Mouse (Mus musculus) activated CD4-positive, CD25-positive, alpha-beta regulatory T cell, adult 9 weeks (primary cell): ENCODE data around the gene Lysmd3. TPM values are rescaled to one million over a fixed set of nuclear protein-coding genes. Genes with fewer than 3 reads are reported as not detected.

Experiments used
- polyA plus RNA-seq: library from polyadenylated mRNA; unstranded; fragments of 100-300 nt; shearing (Covaris generic); gene quantifications from one replicate; pipeline ENCODE4 v1.2.1, GENCODE M21; 2017

Gene Lysmd3
- 19.2 TPM for polyA plus RNA-seq

DNA sequence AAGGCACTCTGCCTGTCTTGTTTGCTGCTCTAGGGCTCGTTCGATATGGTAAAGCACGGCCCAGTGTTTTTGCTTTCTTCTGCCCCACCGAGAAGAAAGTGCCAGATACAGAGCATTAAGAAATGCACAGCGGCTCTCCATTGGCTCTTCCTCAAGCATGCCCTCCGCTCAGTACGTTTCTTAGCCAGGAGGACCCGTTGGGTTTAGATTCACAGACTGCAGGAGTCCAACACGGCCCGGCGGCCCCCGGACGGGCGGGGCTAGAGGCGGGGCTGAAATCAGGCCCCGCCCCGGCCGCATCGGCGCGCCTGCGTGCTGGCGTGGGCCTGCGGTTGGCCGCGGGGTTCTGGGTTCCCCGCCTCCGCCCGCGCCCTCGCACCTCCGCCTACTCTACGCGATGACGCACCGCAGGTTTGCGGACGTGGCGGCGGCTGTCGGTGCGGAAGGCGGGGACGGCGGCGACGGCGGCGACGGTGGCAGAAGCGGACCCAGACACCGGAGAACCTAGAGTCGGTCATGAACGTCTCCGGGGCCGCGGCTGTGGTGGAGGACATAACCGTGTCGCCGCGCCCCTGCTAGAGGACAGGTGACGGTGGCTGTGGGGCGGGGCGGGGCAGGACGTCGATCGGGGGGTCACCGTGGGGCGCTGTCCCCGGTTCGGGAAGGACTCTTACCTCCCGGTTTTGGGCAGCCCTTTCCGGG is at the start of gene Lysmd3:
Lysmd3 (plus strand) TSS at position 313 of the 702 bp plus-strand sequence.

DNA sequence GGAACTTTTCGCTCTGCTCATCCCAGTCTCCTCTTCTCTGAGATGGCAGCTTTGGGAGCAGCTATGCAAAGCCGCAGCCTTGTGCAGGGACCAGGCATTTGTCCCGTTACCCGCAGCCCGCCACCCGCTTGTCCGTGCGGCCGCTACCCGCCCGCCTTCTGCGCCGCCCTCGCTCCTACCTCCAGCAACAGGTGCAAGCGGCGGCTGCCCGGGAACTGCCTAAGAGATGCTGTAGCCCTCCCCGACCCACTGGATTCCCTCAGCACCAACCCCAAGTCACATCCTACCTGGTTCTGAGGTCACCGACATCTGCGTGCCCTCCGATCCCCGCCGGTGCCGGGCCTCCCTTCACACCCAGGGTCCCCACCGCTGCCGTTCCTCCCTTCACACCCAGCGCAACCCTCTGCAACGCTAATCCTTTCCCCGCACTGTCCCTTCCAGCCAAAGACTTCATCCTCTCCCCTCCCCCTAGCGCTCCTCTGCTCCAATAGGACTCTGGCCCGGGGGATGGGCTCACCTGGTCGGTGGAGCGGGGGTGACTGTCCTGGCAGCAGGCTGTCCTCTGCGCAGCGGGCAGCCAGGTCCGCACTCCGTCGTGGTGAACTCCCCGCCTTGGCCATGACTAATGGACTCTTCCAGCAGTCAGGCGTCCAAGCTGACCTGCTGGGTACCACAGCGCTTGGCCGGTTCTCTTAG is 24.6 kb upstream of the Lysmd3 start, which contains the start of gene Adgrv1:
Adgrv1 (minus strand) TSS at position 435 of the 696 bp plus-strand sequence.

GRCm38 (mm10) chr13:81710775-81711545 is 53.5 kb downstream of the Lysmd3 start, which contains the start of the genes Polr3g and Mblac2:
TSS of gene Polr3g (minus strand) at chr13:81711013.
TSS of gene Mblac2 (plus strand) at chr13:81711341.

Other genes starting within 250 kb of the Lysmd3 start
- gene Adgrv1, start 24.5 kb upstream of the Lysmd3 start, polyA plus RNA-seq, result 0.54 TPM
- 12.1 TPM for gene Polr3g, start 53.4 kb downstream of the Lysmd3 start, polyA plus RNA-seq
- 16.4 TPM for gene Mblac2, start 53.7 kb downstream of the Lysmd3 start, polyA plus RNA-seq
- 176 TPM for gene Cetn3, start 125.4 kb downstream of the Lysmd3 start, polyA plus RNA-seq